In genomic region chr19:56232269-56232668, GRCm38 (mm10) we compare ENCODE assay signal across 12 mouse cellular contexts. TPM values are rescaled to one million over a fixed set of nuclear protein-coding genes. Genes with fewer than 3 reads are reported as not detected.
A peak's percentile ranks its signal among the peaks of the same experiment; 100 is the strongest.
DNase-seq lines count a peak whose midpoint lies in the region; ATAC-seq lines count a peak whose summit lies in the region.
"Had no signal": no experiment of that assay in that cellular context is flagged by ENCODE, and none has a peak within 500 bp of the region (broad histone marks: within the 10 kb centered on the region; RNA-seq: fewer than 3 reads in every experiment).

No protein-coding gene starts in this region.

- H3K27ac ChIP-seq in lung, embryonic 15.5 days = 0 out of 2 replicates have a peak overlapping the region, but pooled peaks have one; percentile 25
- H3K27ac ChIP-seq in hindbrain, embryonic 12.5 days = peak overlapping the region; percentile 57
- H3K27ac ChIP-seq in midbrain, embryonic 15.5 days = peak overlapping the region; percentile 1

- H3K27me3 ChIP-seq in lung, embryonic 15.5 days = no peaks in the 10 kb centered on the region
- H3K27me3 ChIP-seq in hindbrain, embryonic 12.5 days = no peaks in the 10 kb centered on the region
- no peaks in the 10 kb centered on the region for H3K27me3 ChIP-seq in midbrain, embryonic 15.5 days (replicated peaks)

- H3K9ac ChIP-seq in lung, embryonic 15.5 days = no peak overlapping the region
- H3K9ac ChIP-seq in hindbrain, embryonic 12.5 days = no peak overlapping the region
- H3K9ac ChIP-seq in midbrain, embryonic 15.5 days = no peak overlapping the region

- H3K9me3 ChIP-seq in lung, embryonic 15.5 days = no peaks in the 10 kb centered on the region
- no peaks in the 10 kb centered on the region for H3K9me3 ChIP-seq in hindbrain, embryonic 12.5 days (replicated peaks)
- H3K9me3 ChIP-seq in midbrain, embryonic 15.5 days = no peaks in the 10 kb centered on the region

- peaks cover 31% of the 10 kb centered on the region for H3K4me1 ChIP-seq in lung, embryonic 15.5 days
- H3K4me1 ChIP-seq in hindbrain, embryonic 12.5 days = peaks cover 12% of the 10 kb centered on the region
- peaks cover 19% of the 10 kb centered on the region for H3K4me1 ChIP-seq in midbrain, embryonic 15.5 days

- H3K4me2 ChIP-seq in lung, embryonic 15.5 days = peak overlapping the region; percentile 16; the same call in 1 of the 2 replicates
- peak overlapping the region; percentile 15; the same call in 1 of the 2 replicates for H3K4me2 ChIP-seq in hindbrain, embryonic 12.5 days (replicated peaks)
- H3K4me2 ChIP-seq in midbrain, embryonic 15.5 days = no peak overlapping the region

- H3K4me3 ChIP-seq in lung, embryonic 15.5 days = no peak overlapping the region
- H3K4me3 ChIP-seq in hindbrain, embryonic 12.5 days = no peak overlapping the region
- H3K4me3 ChIP-seq in midbrain, embryonic 15.5 days = no peak overlapping the region

- WGBS in lung, embryonic 15.5 days = 41% methylated on average over 7 of the region's 7 CpGs
- WGBS in hindbrain, embryonic 12.5 days = 40% methylated on average over 7 of the region's 7 CpGs
- 39% methylated on average over 7 of the region's 7 CpGs for WGBS in midbrain, embryonic 15.5 days

- H3K36me3 ChIP-seq in lung, embryonic 15.5 days = no peaks in the 10 kb centered on the region
- H3K36me3 ChIP-seq in hindbrain, embryonic 12.5 days = no peaks in the 10 kb centered on the region
- no peaks in the 10 kb centered on the region for H3K36me3 ChIP-seq in midbrain, embryonic 15.5 days (replicated peaks)

- DNase-seq in embryo, embryonic 10 days (ENCODE audit: low spot score) = peak; percentile 21
- no peak for DNase-seq in embryo, embryonic 9.5 days (ENCODE audit: extremely low spot score)
- DNase-seq in lung, postnatal 10 days = no peak
- no peak for DNase-seq in left cerebral cortex, postnatal 36 days (ENCODE audit: low spot score in 2 of 2)
- no peak for DNase-seq in left cerebral cortex, postnatal 4 days
- DNase-seq: kidney, adult 18-20 months; layer of hippocampus, postnatal 36 days had no signal

- intact Hi-C loops in left cerebral cortex, postnatal 36 days (cut with DNase I) = no loop called here
- intact Hi-C loops in left cerebral cortex, postnatal 4 days (cut with DNase I) = no loop called here

- no peak for ATAC-seq in lung, embryonic 15.5 days (ENCODE audit: borderline replicate concordance, extremely low read depth, low FRiP score, low TSS enrichment)
- peak; percentile 19; the same call in 1 of the 2 replicates for ATAC-seq in hindbrain, embryonic 12.5 days (ENCODE audit: low FRiP score)
- 0 out of 2 replicates have a peak, but pooled peaks have one; percentile 20 for ATAC-seq in midbrain, embryonic 15.5 days (replicated peaks)

RNA-seq across cellular contexts. Expression of gene Habp2, which starts 54.7 kb away (rescaled TPM):
- 3.6 and 3.8 TPM in 2 replicates for polyA plus RNA-seq in lung, embryonic 15.5 days (2015; fragmentation: Nextera tagmentation; extraction: Ambion mirVana)
- 0.08 TPM in 1 of 2 replicates, not detected in the other for polyA plus RNA-seq in hindbrain, embryonic 12.5 days (2016; fragmentation: Nextera tagmentation; extraction: Ambion mirVana)
- polyA plus RNA-seq in midbrain, embryonic 15.5 days (2015; fragmentation: Nextera tagmentation; extraction: Ambion mirVana) = 0.10 and 0.20 TPM in 2 replicates
- not detected for total RNA-seq in left cerebral cortex, postnatal 36 days (2021)
- total RNA-seq in left cerebral cortex, postnatal 4 days (2021) = not detected
- total RNA-seq: gastrocnemius, postnatal 14 days; layer of hippocampus, postnatal 36 days had no signal
- polyA plus RNA-seq: neural tube, embryonic 11.5 days had no signal

Comparison
In these comparisons a context has a peak if more than half of its experiments do, and no peak if none do; other contexts are left out.
1. H3K27ac ChIP-seq: peak in every context shown above with its lines; median percentile 57 in hindbrain, embryonic 12.5 days; 25 in lung, embryonic 15.5 days; 1 in midbrain, embryonic 15.5 days.